Mouse (Mus musculus) monocyte, adult 5-6 weeks (primary cell): Measurements from ENCODE around the gene Cebpzos. TPM values are rescaled to one million over a fixed set of nuclear protein-coding genes. Genes with fewer than 3 reads are reported as not detected.

Source experiments
- ATAC-seq: fragments of 153-309, 156-312 bp; replicated peaks from 2 replicates; pipeline ENCODE4 v1.8.0; 2017; ENCODE audit warnings: mild to moderate bottlenecking; ENCODE audit not compliant: low TSS enrichment, insufficient number of reproducible peaks, severe bottlenecking, poor library complexity, low FRiP score
- total RNA-seq: library from RNA; stranded (forward); fragments of 200-1000, 200-491, 200-594 nt; gene quantifications from 3 replicates; pipeline ENCODE4 v1.2.3, GENCODE M21; 2017

Cebpzos gene
- total RNA-seq = 44.9 to 54.5 TPM (median 46.9 TPM) in 3 replicates

- ATAC-seq = peak; percentile 85
Observed at GRCm38 (mm10) chr17:78916369-78916813, at the start of gene Cebpzos. TSS of gene Cebpzos (plus strand) at chr17:78916500.

GRCm38 (mm10) chr17:78873886-78874285 is 42.4 kb upstream of the Cebpzos start:
- no peak for ATAC-seq

- no peak for ATAC-seq
Observed at GRCm38 (mm10) chr17:78881878-78882304, 34.4 kb upstream of the Cebpzos start.

GRCm38 (mm10) chr17:78882401-78883112 is 33.7 kb upstream of the Cebpzos start, which contains the start of gene Eif2ak2:
TSS of gene Eif2ak2 (minus strand) at chr17:78882573.
- peak; percentile 77 for ATAC-seq

- no peak for ATAC-seq
Observed at GRCm38 (mm10) chr17:78883291-78883690, 33.0 kb upstream of the Cebpzos start.

- ATAC-seq = no peak
Observed at GRCm38 (mm10) chr17:78885286-78886065, 30.8 kb upstream of the Cebpzos start.

- no peak for ATAC-seq
Observed at GRCm38 (mm10) chr17:78888554-78888953, 27.7 kb upstream of the Cebpzos start.

- ATAC-seq = no peak
Observed at GRCm38 (mm10) chr17:78889184-78889583, 27.1 kb upstream of the Cebpzos start.

- peak; percentile 90 for ATAC-seq
Observed at GRCm38 (mm10) chr17:78891020-78891419, 25.3 kb upstream of the Cebpzos start.

GRCm38 (mm10) chr17:78894991-78895390 is 21.3 kb upstream of the Cebpzos start:
- ATAC-seq = no peak

- no peak for ATAC-seq
Observed at GRCm38 (mm10) chr17:78895394-78895793, 20.9 kb upstream of the Cebpzos start.

- ATAC-seq = 0 out of 2 replicates have a peak, but pooled peaks have one; percentile 53
Observed at GRCm38 (mm10) chr17:78903158-78903557, 13.1 kb upstream of the Cebpzos start.

GRCm38 (mm10) chr17:78906892-78907291 is 9.4 kb upstream of the Cebpzos start, which contains the start of gene Sult6b1:
TSS of gene Sult6b1 (minus strand) at chr17:78906992.
- ATAC-seq = no peak

GRCm38 (mm10) chr17:78909374-78909773 is 6.9 kb upstream of the Cebpzos start:
- ATAC-seq = no peak

GRCm38 (mm10) chr17:78912861-78913281 is 3.4 kb upstream of the Cebpzos start:
- ATAC-seq = no peak

GRCm38 (mm10) chr17:78913921-78914320 is 2.4 kb upstream of the Cebpzos start:
- no peak for ATAC-seq

- no peak for ATAC-seq
Observed at GRCm38 (mm10) chr17:78915772-78916171, 528 bp upstream of the Cebpzos start.

- ATAC-seq = no peak
Observed at GRCm38 (mm10) chr17:78916899-78917298, 599 bp downstream of the Cebpzos start.

- peak; percentile 45 for ATAC-seq
Observed at GRCm38 (mm10) chr17:78917696-78918095, 1.4 kb downstream of the Cebpzos start.

GRCm38 (mm10) chr17:78935857-78936256 is 19.6 kb downstream of the Cebpzos start:
- no peak for ATAC-seq
